ENCODE assay signal across 7 mouse cellular contexts in genomic region chr2:9620303-9621244, GRCm38 (mm10).
DNase-seq lines count a peak whose midpoint lies in the region.

No protein-coding gene starts in this region.

- intact Hi-C loops in gastrocnemius, postnatal 14 days (cut with DNase I; ENCODE audit: low total_unique reads) = no loop called here
- intact Hi-C loops in left cerebral cortex, postnatal 36 days (cut with DNase I) = no loop called here

- DNase-seq in adrenal gland, adult (ENCODE audit: inconsistent age in 2 of 2, low spot score in 1 of 2) = peak; percentile 89 to 95
- peak; percentile 70 for DNase-seq in cerebellum, adult 11 months
- peak; percentile 51 for DNase-seq in gastrocnemius, postnatal 14 days
- peak; percentile 55 for DNase-seq in kidney, adult 9 months
- DNase-seq in left cerebral cortex, postnatal 36 days (ENCODE audit: low spot score in 2 of 2) = peak; percentile 70 to 75
- peak; percentile 44 for DNase-seq in ovary, postnatal 36 days (ENCODE audit: low spot score)
- DNase-seq in retina, embryonic 14.5 days (ENCODE audit: low spot score) = no peak
